Mouse (Mus musculus) kidney, adult 2 months (tissue): ENCODE data around the gene Cmtm6.

ENCODE experiments used
- CTCF ChIP-seq: fragments of 200-500 bp; conservative IDR thresholded peaks from 2 replicates; pipeline ENCODE4 v1.5.1; 2011; ENCODE audit warnings: low read depth, mild to moderate bottlenecking, control low read depth, low read length, moderate library complexity, mixed read lengths; ENCODE audit not compliant: insufficient read depth, insufficient read length
- POLR2A ChIP-seq: fragments of 200-500 bp; IDR thresholded peaks from one replicate; pipeline ENCODE4 v1.6.1; 2011; ENCODE audit warnings: low read depth, low read length, control low read depth

- TF ChIP-seq POLR2A (no peak), CTCF (no peak)
Measured at GRCm38 (mm10) chr9:114759886-114760285, 29.0 kb downstream of the Cmtm6 start.
